Mouse (Mus musculus) gastrocnemius, postnatal 25 days (tissue): ENCODE measurements at regions not wholly inside any gene's neighbourhood (a gene's known extent, or its start where the extent isn't known, plus 50 kb on each side); places are given as distances from the start of the nearest gene placed in this dataset.

Experiments
- DNase-seq: peaks from one replicate; pipeline ENCODE4 v3.0.0; 2022

- DNase-seq = no peak
Observed at GRCm38 (mm10) chr12:16189441-16189840, 372.7 kb upstream of the Trib2 start.

- no peak for DNase-seq
Observed at GRCm38 (mm10) chr12:16185976-16186515, 369.3 kb upstream of the Trib2 start.

GRCm38 (mm10) chr12:16185431-16185923 is 368.8 kb upstream of the Trib2 start:
- peak; percentile 23 for DNase-seq

- DNase-seq = no peak
Observed at GRCm38 (mm10) chr12:16183055-16183454, 366.3 kb upstream of the Trib2 start.

- DNase-seq = no peak
Observed at GRCm38 (mm10) chr12:16181599-16181998, 364.9 kb upstream of the Trib2 start.

- no peak for DNase-seq
Observed at GRCm38 (mm10) chr12:16179897-16180296, 363.2 kb upstream of the Trib2 start.

GRCm38 (mm10) chr12:16176326-16176725 is 359.6 kb upstream of the Trib2 start:
- no peak for DNase-seq

- DNase-seq = no peak
Observed at GRCm38 (mm10) chr12:16172176-16172575, 355.5 kb upstream of the Trib2 start.

GRCm38 (mm10) chr12:16171636-16172035 is 354.9 kb upstream of the Trib2 start:
- no peak for DNase-seq

GRCm38 (mm10) chr12:16169781-16170535 is 353.2 kb upstream of the Trib2 start:
- no peak for DNase-seq

- DNase-seq = no peak
Observed at GRCm38 (mm10) chr12:16167793-16168343, 351.1 kb upstream of the Trib2 start.

- DNase-seq = no peak
Observed at GRCm38 (mm10) chr12:16165126-16165525, 348.4 kb upstream of the Trib2 start.

- DNase-seq = no peak
Observed at GRCm38 (mm10) chr12:16161947-16162346, 345.2 kb upstream of the Trib2 start.

GRCm38 (mm10) chr12:16157896-16158295 is 341.2 kb upstream of the Trib2 start:
- DNase-seq = peak; percentile 73

- DNase-seq = no peak
Observed at GRCm38 (mm10) chr12:16155791-16156558, 339.3 kb upstream of the Trib2 start.

- DNase-seq = no peak
Observed at GRCm38 (mm10) chr12:16154256-16154655, 337.5 kb upstream of the Trib2 start.

GRCm38 (mm10) chr12:16152108-16152507 is 335.4 kb upstream of the Trib2 start:
- peak; percentile 40 for DNase-seq

- DNase-seq = peak; percentile 61
Observed at GRCm38 (mm10) chr12:16151170-16151702, 334.5 kb upstream of the Trib2 start.

GRCm38 (mm10) chr12:16146919-16147318 is 330.2 kb upstream of the Trib2 start:
- DNase-seq = no peak

- peak; percentile 66 for DNase-seq
Observed at GRCm38 (mm10) chr12:16145621-16146020, 328.9 kb upstream of the Trib2 start.

- no peak for DNase-seq
Observed at GRCm38 (mm10) chr12:16141193-16141592, 324.5 kb upstream of the Trib2 start.

GRCm38 (mm10) chr12:16140511-16141110 is 323.9 kb upstream of the Trib2 start:
- peak; percentile 30 for DNase-seq
